Mouse (Mus musculus) B cell, adult 62 days (primary cell): Measurements from ENCODE around the gene Gpr162. TPM values are rescaled to one million over a fixed set of nuclear protein-coding genes. Genes with fewer than 3 reads are reported as not detected.

Source experiments
- total RNA-seq: library from RNA; stranded (reverse); gene quantifications from 4 replicates; pipeline ENCODE4 v1.2.4, GENCODE M21; 2023

The Gpr162 gene
- 0.36 to 1.1 TPM (median 0.58 TPM) in 4 replicates for total RNA-seq

DNA sequence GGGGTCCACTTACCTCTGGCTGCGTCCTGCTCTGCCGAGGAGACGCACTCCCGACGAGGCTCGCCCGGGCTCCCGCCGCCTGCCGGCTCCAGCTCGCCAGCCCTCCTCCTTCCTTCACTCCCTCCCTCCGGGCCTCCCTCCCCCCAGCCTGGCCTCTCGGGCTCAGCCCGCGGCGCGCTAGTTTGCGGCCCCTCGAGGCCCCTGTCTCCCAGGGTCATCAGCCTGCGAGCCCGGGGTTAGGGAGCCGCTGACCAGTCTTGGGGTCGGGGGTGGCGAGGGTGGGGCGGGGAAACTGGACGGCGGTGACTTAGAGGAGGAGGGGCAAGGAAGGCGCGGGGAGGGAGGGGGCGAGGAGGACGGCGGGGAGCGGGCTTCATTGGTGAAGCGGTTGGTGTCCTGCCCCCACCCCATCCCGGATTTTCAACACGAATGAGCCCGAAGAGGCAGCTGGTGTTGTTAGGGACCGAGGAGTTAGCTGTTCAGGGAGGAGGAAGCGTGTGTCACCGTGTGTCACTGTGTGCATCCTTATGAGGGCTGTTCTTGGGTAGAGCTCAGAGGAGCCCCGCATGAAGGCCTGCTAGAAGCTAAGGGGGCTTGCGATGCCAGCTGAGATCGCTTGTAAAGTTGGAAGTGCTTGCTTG lies at the start of gene Gpr162:
Gene Gpr162, minus strand, starts transcription at position 326 of the 641 bp plus-strand sequence.

DNA sequence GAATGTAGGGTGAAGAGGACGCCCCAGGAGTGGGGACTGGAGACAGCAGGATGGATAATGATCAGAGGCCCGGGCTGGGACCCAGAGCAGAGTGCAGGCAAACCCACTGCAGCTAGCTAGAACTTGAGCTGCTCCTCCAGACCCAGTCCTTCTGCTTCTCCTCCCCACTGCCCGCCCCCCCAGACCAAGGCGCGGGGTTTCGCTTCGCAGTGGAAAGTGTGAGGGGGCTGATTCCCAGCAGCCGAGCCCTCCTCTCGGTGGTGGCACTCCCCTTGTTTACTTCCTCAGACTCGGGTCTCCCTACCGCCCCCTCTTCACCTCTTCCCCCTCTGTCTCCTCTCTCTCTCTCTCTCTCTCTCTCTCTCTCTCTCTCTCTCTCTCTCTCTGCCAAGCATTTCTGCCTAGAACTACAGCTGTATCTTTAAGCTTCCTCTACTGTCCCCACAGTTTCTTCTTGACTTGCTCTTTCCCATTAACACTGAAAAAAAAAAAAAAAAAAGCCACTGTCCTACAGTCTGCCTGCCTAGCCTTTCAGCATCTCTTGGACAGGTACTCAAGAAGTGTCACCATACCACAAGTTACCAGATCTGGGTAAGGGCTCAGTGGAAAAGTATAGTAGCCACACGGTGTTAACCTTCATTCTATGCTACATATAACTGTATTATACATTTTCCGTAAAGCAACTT lies 47.9 kb upstream of the Gpr162 start, which contains the start of gene Lag3:
Gene Lag3, minus strand, starts transcription at position 173 of the 686 bp plus-strand sequence.

DNA sequence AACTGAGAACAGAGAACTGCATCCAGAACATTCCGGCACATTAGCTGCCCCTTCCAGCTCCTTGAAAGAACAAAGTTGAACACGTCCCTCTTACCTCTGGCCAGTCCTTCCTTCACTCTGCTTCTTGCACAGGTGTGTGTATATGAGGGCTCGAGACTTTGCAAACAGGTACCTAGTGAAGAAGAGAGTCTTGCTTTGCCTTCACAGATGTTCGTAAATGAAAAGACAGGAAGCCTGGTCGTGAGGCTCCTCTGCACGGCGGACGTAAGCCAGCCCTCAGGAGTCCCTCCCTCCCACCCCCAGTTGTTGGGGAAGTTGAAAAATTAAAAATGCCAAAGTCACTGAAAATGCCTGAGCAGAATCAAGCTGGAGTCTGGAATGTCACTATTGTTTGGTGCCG lies 24.2 kb upstream of the Gpr162 start, which contains the start of gene Cd4:
Gene Cd4, minus strand, starts transcription at position 236 of the 400 bp plus-strand sequence.

DNA sequence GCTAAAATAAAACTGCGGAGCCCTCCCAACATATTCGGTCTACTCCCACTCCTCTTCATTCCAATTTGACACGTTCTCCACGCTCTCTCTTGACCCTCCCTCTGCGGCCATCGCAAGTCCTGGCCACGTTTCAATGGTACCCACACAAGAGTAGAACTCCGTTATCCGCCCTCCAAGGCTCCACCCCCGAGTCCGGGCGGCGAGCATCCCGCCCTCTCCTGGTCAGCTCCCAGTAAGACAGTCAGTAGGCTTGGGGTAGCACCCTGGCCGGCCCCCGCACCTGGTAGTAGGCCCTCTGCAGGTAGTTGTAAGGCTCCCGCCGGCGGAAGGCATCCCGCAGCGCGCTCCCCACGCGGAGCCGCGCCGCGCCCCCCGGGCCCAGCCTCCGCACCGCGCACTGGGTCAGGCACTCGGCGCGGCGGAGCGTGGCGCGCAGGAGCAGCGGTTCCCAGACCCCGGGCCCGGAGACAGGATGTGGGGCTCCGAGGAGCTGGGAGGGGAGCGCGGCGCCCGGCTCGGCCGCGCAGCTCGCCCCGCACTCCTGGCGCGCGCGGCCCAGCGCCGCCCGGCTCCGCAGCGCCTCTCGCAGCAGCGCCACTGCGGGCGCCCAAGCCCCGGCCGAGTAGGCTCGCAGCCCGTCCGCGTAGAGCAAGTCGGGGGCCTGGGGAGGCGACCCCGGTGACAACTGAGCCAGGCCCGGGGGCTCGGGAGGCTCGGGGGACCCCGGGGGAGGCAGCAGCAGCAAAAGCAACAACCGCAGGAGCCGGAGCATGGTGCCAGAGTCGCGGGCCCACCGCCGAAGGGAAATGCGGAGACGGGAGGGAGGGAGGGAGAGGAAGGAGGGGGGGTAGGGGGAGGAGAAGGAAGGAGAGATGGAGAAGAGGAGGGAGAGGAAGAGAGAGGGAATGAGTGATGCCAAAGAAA lies 6.6 kb downstream of the Gpr162 start, which contains the start of gene P3h3:
Gene P3h3, minus strand, starts transcription at position 837 of the 924 bp plus-strand sequence.

GRCm38 (mm10) chr6:124840241-124841167 lies 23.3 kb downstream of the Gpr162 start, which contains the start of gene Gnb3:
Gene Gnb3, minus strand, starts transcription at chr6:124840275.

GRCm38 (mm10) chr6:124828868-124829798 lies 34.6 kb downstream of the Gpr162 start, which contains the start of the genes Usp5 and Cdca3:
Gene Usp5, minus strand, starts transcription at chr6:124829484.
Gene Cdca3, plus strand, starts transcription at chr6:124829547.

DNA sequence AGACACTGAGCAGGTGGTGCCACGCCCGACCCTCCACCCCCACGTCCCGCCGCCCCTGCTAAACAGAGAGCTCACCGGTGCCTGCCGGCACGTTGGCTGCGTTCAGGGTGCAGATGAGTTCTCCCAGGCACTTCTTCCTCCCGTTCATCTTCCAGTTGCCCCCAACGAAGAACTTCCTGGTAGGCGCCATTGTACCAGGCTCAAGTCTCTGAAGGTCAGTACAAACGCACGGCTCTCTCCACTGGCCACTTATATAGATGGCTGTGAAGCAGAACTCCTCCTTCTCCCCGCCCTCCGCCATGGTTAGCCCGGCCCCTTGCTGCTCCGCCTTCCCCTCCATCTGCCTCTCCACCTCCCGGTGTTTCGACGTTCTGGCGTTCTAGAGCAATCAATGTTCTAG lies 49.9 kb downstream of the Gpr162 start, which contains the start of gene Tpi1:
Gene Tpi1, minus strand, starts transcription at position 364 of the 400 bp plus-strand sequence.

Other genes starting within 250 kb of the Gpr162 start
- gene C1s2, start 227.9 kb downstream of the Gpr162 start, total RNA-seq: not detected in 4 replicates
- 42.2 to 48.8 TPM (median 45.2 TPM) in 4 replicates for gene Lpcat3, start 201.0 kb downstream of the Gpr162 start, total RNA-seq
- 115 to 118 TPM (median 117 TPM) in 4 replicates for gene Emg1, start 151.8 kb downstream of the Gpr162 start, total RNA-seq
- 203 to 223 TPM (median 208 TPM) in 4 replicates for gene Phb2, start 151.6 kb downstream of the Gpr162 start, total RNA-seq
- 539 to 564 TPM (median 559 TPM) in 4 replicates for gene Ptpn6, start 125.3 kb downstream of the Gpr162 start, total RNA-seq
- 241 to 258 TPM (median 254 TPM) in 4 replicates for gene Grcc10, start 122.6 kb downstream of the Gpr162 start, total RNA-seq
- gene Gm45234, start 108.0 kb downstream of the Gpr162 start, total RNA-seq: not detected in 4 replicates
- gene Atn1, start 107.5 kb downstream of the Gpr162 start, total RNA-seq: 25.6 to 34.0 TPM (median 29.7 TPM) in 4 replicates
- gene Eno2, start 94.3 kb downstream of the Gpr162 start, total RNA-seq: 3.8 to 9.2 TPM (median 6.2 TPM) in 4 replicates
- 3.5 to 6.6 TPM (median 4.1 TPM) in 4 replicates for gene Lrrc23, start 84.3 kb downstream of the Gpr162 start, total RNA-seq
- 6.7 to 7.2 TPM (median 6.9 TPM) in 4 replicates for gene Spsb2, start 55.3 kb downstream of the Gpr162 start, total RNA-seq
- 52.3 to 60.9 TPM (median 55.2 TPM) in 4 replicates for gene Tpi1, start 49.7 kb downstream of the Gpr162 start, total RNA-seq
- gene Usp5, start 34.5 kb downstream of the Gpr162 start, total RNA-seq: 76.6 to 80.7 TPM (median 78.4 TPM) in 4 replicates
- gene Cdca3, start 34.4 kb downstream of the Gpr162 start, total RNA-seq: 1.0 to 3.3 TPM (median 1.9 TPM) in 4 replicates
- gene Gnb3, start 23.7 kb downstream of the Gpr162 start, total RNA-seq: not detected in 4 replicates
- not detected in 4 replicates for gene P3h3, start 6.2 kb downstream of the Gpr162 start, total RNA-seq
- 0.63 to 1.4 TPM (median 1.1 TPM) in 4 replicates for gene Cd4, start 24.2 kb upstream of the Gpr162 start, total RNA-seq
- 0.29 to 0.66 TPM (median 0.52 TPM) in 4 replicates for gene Lag3, start 47.7 kb upstream of the Gpr162 start, total RNA-seq
- gene Ptms, start 56.1 kb upstream of the Gpr162 start, total RNA-seq: 43.8 to 58.5 TPM (median 52.8 TPM) in 4 replicates
- 93.4 to 104 TPM (median 97.7 TPM) in 4 replicates for gene Mlf2, start 67.4 kb upstream of the Gpr162 start, total RNA-seq
- gene Cops7a, start 101.6 kb upstream of the Gpr162 start, total RNA-seq: 42.7 to 58.0 TPM (median 49.0 TPM) in 4 replicates
- gene Pianp, start 132.7 kb upstream of the Gpr162 start, total RNA-seq: 1.0 to 4.5 TPM in 2 of 4 replicates, not detected in the others
- gene Zfp384, start 145.2 kb upstream of the Gpr162 start, total RNA-seq: 94.5 to 101 TPM (median 96.3 TPM) in 4 replicates
- gene Ing4, start 175.8 kb upstream of the Gpr162 start, total RNA-seq: 77.2 to 90.6 TPM (median 81.6 TPM) in 4 replicates
- gene Acrbp, start 185.7 kb upstream of the Gpr162 start, total RNA-seq: 11.0 to 13.7 TPM (median 11.4 TPM) in 4 replicates
- 13.3 to 16.6 TPM (median 16.0 TPM) in 4 replicates for gene Lpar5, start 203.9 kb upstream of the Gpr162 start, total RNA-seq
- 351 to 392 TPM (median 375 TPM) in 4 replicates for gene Chd4, start 232.0 kb upstream of the Gpr162 start, total RNA-seq